Mouse (Mus musculus) olfactory bulb, adult 2 months (tissue): Measurements from ENCODE around the gene Ust.

Source experiments
- CTCF ChIP-seq: fragments of 200-500 bp; IDR thresholded peaks from 2 replicates; pipeline ENCODE4 v1.5.1; 2012; ENCODE audit warnings: low read depth, mild to moderate bottlenecking, low read length, moderate library complexity; ENCODE audit not compliant: insufficient read depth
- POLR2A ChIP-seq: fragments of 200-500 bp; IDR thresholded peaks from 2 replicates; pipeline ENCODE4 v1.6.1; 2012; ENCODE audit warnings: mild to moderate bottlenecking, low read depth, low read length, moderate library complexity; ENCODE audit not compliant: insufficient read depth

GRCm38 (mm10) chr10:8454711-8455110 lies 63.9 kb downstream of the Ust start:
- TF ChIP-seq POLR2A (no peak), CTCF (no peak)
